Mouse (Mus musculus) urinary bladder, postnatal 25 days (tissue): ENCODE measurements around the gene Ccdc88c.

ENCODE experiments used
- DNase-seq: peaks from one replicate; pipeline ENCODE4 v3.0.0; 2022; ENCODE audit warnings: low spot score

Gene Ccdc88c

GRCm38 (mm10) chr12:101028954-101029731 is at the start of gene Ccdc88c:
Ccdc88c (minus strand) TSS chr12:101029056.
- peak; percentile 77 for DNase-seq

- DNase-seq, result no peak
These were observed 49.1 kb upstream of the Ccdc88c start for GRCm38 (mm10) chr12:101077955-101078354.

DNA sequence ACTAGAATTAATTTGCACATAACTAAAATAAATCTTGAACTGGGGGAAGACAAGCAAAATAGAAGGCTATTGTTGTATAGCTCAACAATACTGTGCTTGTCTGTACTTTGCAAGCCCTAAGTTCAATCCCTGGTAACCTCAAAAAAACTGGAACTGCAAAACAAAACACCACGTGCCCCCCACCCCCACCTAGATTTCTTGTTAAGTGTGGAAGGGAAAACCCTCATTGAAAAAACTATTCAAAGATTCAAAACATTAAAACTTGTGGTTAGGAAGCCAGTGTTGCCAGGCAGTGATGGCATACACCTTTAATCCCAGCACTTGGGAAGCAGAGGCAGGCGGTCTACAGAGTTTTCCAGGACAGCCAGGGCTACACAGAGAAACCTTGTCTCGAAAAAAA is 46.6 kb upstream of the Ccdc88c start:
- DNase-seq, result no peak

GRCm38 (mm10) chr12:101074821-101075429 is 46.1 kb upstream of the Ccdc88c start:
- no peak for DNase-seq

- no peak for DNase-seq
These were observed 41.0 kb upstream of the Ccdc88c start for GRCm38 (mm10) chr12:101069813-101070212.

- no peak for DNase-seq
These were observed 37.5 kb upstream of the Ccdc88c start for GRCm38 (mm10) chr12:101066329-101066728.

DNA sequence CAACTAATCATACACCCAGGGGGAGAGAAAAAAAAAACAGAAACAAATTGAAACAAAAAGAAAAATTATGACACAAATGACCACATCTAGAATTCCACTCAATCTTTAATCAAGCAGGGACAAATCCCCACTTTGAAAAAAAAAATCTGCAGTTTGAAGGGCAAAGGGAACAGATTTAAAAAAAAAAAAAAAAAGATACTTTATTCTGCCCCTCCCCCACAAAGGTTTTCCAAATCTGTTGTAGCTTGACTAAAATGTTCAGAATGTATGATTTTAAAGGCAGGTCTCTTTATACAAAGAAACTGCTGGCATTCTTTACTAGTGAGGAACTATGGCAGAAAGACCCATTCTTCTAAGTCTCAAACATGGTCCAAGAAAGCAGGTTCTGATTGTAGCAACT is 11.1 kb upstream of the Ccdc88c start:
- no peak for DNase-seq

DNA sequence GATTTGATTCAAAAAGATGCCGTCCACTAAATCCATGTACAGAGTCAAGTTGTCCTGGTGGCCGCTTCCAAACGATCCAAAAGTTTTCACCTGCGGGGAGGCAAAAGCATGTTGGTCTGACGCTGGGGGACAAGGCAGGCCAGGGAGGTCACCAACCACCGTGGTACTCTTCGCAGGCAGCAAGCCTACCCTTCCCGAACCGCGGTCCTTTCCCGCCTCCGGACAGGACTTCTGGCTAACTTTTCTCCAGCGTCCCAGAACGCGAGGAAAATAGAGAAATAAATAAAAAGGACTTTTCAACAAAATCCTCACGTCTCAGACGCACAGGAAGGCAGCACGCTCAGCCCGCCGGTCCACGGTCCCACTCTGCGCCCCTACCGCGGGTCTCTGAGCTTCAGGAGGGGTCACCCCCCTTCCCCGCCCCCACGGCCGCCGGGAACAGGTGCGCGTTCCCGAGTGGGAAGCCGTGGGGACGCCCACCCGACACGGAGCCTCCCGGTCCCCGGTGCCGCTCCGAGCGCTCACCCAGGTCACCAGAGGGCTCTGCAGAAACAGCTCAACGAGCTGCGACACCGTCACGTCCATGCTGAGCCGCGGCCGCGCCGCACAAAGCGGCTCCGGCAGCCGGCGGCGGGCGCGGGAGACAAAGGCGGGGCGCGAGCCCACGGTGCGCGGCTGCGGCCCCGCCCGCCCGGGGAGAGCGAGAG is 456 bp downstream of the Ccdc88c start:
- peak; percentile 8 for DNase-seq

- peak; percentile 2 for DNase-seq
These were observed 1.2 kb downstream of the Ccdc88c start for GRCm38 (mm10) chr12:101027451-101028246.

GRCm38 (mm10) chr12:101026946-101027345 is 1.9 kb downstream of the Ccdc88c start:
- peak; percentile 4 for DNase-seq

DNA sequence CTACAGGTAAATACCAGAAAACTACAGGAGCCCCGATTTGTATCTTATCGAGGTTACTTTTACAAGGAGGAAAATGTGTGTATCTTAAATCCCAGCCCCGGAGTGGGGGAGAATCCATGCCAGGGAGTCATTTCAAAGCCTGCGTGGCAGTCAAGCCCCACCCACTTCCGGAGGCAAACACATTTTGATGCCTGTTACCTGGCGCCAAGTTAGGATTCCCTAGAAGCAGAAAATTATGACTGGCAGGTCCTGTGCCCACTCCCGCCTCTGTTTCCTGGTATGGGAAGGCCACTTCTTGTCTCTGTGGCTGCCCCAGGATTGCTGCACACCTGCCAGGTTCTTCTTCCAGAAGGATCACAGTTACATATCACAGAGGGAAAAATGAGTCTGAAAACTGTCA is 2.3 kb downstream of the Ccdc88c start:
- peak; percentile 2 for DNase-seq

GRCm38 (mm10) chr12:101026025-101026424 is 2.8 kb downstream of the Ccdc88c start:
- DNase-seq, result no peak

DNA sequence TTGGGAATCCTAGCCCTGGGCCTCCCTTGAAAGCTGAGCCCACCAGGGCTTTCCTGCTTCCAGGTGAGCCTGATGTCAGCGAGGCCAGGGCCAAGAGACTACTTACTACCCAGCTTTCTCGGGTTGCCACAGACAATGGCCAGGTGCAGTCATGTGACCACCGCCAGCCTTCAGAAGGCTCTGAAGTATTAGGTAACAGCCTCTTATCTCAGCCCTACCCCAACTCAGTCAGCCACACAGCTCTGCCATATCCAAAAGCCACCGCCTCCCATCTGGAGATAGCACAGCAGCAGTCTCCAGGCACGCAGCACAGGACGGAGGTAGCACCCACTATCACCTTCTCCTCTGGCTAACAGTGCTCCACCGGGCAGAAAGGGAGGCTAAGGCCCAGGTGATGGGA is 3.5 kb downstream of the Ccdc88c start:
- no peak for DNase-seq

- no peak for DNase-seq
These were observed 4.0 kb downstream of the Ccdc88c start for GRCm38 (mm10) chr12:101024824-101025223.

DNA sequence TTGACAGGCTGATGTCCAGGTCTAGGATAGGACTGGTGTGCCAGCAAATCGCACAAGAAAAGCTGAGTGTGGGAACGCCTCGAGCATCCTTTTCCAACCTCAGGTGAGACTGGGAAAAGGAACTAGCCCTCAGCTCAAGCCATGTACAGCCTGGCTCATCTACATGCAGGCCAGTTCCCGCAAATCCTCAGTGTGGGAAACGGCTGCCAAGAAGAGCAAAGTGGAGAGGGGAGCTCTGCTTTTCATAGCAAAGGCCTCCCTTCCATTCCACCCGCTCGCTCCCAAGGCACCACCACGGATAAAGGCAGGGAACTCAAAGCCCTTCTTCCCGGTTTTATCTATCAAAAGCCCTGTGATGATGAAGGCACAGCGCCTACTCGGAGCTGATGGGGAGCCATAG is 5.7 kb downstream of the Ccdc88c start:
- DNase-seq, result no peak

DNA sequence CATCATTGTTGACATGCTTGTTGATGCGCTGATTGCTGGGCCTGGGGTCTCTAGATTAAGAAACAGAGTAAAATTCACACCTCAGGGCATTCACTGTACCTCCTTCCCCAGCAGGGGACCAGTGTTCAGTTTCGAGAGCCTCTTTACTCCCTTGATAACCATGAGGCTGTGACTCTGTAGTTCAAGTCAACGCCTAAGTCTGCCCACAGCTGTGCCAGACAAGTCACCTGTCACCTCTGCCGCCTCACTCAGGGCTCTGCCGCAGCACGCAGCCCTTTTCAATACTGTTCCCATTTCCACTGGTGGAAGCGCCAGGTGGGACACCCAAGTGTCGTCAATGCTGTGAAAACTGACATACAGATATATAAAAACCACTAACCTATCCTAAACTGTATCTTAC is 6.5 kb downstream of the Ccdc88c start:
- DNase-seq, result no peak

GRCm38 (mm10) chr12:101021484-101022226 is 7.2 kb downstream of the Ccdc88c start:
- DNase-seq, result no peak

- no peak for DNase-seq
These were observed 8.4 kb downstream of the Ccdc88c start for GRCm38 (mm10) chr12:101020210-101021015.

GRCm38 (mm10) chr12:101019443-101019842 is 9.4 kb downstream of the Ccdc88c start:
- DNase-seq, result no peak

GRCm38 (mm10) chr12:101019031-101019430 is 9.8 kb downstream of the Ccdc88c start:
- no peak for DNase-seq

DNA sequence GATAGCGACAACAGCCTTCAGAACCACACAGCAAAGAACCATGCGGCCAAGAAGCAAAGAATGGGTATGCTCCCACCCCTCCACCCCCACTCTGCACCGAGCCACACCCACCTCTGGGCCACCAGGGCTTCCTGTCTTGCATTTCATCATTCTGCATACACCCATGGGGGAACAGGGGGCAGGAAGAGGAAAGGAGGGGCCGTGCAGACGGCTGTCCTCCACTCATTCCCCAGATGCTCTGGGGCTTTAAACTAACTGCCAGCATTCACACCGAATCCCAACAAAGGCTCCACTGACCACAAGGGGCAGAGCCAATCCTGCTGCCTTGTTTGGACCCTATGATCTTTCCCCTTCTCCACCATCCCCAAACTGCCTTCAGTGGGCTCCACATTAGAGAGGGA is 10.9 kb downstream of the Ccdc88c start:
- no peak for DNase-seq
